Mouse (Mus musculus): ENCODE results near the gene Tnfrsf14. TPM values are rescaled to one million over a fixed set of nuclear protein-coding genes. Genes with fewer than 3 reads are reported as not detected.

Gene Tnfrsf14
- total and polyA plus RNA-seq, 3 experiments = 8.2 to 13.4 TPM; not detected in 1

DNA sequence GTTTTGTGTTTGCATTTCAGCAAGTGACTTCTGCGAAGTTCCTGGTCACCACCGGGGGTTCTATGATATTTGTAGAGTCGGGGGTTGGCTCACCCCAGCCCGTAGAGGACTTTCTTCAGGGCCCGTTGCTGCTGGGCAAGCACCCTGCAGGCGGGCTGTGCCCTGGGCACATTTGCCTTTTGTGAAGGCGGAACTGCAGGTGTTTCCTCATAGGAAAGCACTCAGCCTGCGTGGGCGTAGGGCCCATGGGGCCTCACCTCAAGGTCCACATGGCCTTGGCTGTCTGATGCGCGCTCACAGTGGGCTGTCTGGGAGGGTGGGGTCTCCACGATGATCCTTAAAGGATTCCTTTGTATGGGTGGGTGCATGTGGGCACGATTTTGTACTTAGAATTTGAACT lies 33.5 kb upstream of the Tnfrsf14 start:
- TF ChIP-seq BHLHE40 (IDR thresholded peaks at IDR 0.05; ENCODE audit: borderline replicate concordance, low read depth, low read length) (no peak), MXI1 (IDR thresholded peaks at IDR 0.05; ENCODE audit: low read depth, low read length) (no peak), JUND (IDR thresholded peaks at IDR 0.05; ENCODE audit: low read depth, low read length) (no peak), ZNF384 (IDR thresholded peaks at IDR 0.05; ENCODE audit: low read depth, low read length) (no peak), TCF12 (IDR thresholded peaks at IDR 0.05; ENCODE audit: low read depth, low read length) (no peak), SMC3 (IDR thresholded peaks at IDR 0.05; ENCODE audit: low read depth, low read length) (no peak), ZMIZ1 (IDR thresholded peaks at IDR 0.05; ENCODE audit: low read depth, low read length) (no peak), HCFC1 (IDR thresholded peaks at IDR 0.05; ENCODE audit: low read depth, low read length) (no peak), MYC (IDR thresholded peaks at IDR 0.05; ENCODE audit: low read depth, low read length) (no peak), E2F4 (IDR thresholded peaks at IDR 0.05; ENCODE audit: borderline replicate concordance, low read depth, low read length) (no peak), CHD2 (IDR thresholded peaks at IDR 0.05; ENCODE audit: low read length) (no peak), NELFE (IDR thresholded peaks at IDR 0.05; ENCODE audit: low read depth, low read length) (no peak), ETS1 (IDR thresholded peaks at IDR 0.05; ENCODE audit: low read depth, low read length) (no peak), USF2 (IDR thresholded peaks at IDR 0.05; ENCODE audit: borderline replicate concordance in 1 of 2, insufficient read depth in 1 of 2, low read depth in 1 of 2, low read length in 2 of 2) (no peak), MEF2A (IDR thresholded peaks at IDR 0.05; ENCODE audit: extremely low read depth, insufficient replicate concordance, low read depth, low read length, poor library complexity, severe bottlenecking) (no peak), MAZ (IDR thresholded peaks at IDR 0.05; ENCODE audit: low read depth, low read length) (no peak), RAD21 (IDR thresholded peaks at IDR 0.05; ENCODE audit: low read depth, low read length) (no peak), POLR2AphosphoS5 (IDR thresholded peaks at IDR 0.05; ENCODE audit: borderline replicate concordance, low read depth, low read length) (no peak), POLR2A (IDR thresholded peaks at IDR 0.05; ENCODE audit: control insufficient read depth in 1 of 2, insufficient read depth in 1 of 2, low read depth in 1 of 2, low read length in 2 of 2, poor library complexity in 1 of 2) (no peak), GATA1 (IDR thresholded peaks at IDR 0.05; ENCODE audit: low read depth, low read length) (no peak)

DNA sequence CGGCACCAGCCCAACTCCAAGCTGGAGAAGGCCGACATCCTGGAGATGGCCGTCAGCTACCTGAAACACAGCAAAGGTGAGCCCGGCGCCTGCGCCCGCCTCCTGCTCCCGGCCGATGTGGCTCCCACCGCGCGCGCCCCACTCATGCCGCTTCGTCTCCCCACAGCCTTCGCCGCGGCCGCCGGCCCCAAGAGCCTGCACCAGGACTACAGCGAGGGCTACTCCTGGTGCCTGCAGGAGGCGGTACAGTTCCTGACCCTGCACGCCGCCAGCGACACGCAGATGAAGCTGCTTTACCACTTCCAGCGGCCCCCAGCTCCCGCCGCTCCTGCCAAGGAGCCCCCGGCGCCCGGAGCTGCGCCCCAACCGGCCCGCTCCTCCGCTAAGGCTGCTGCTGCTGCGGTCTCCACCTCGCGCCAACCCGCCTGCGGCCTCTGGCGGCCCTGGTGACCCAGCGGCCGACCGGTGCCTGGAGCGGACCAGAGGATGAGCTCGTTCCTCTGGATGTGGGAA lies 32.9 kb upstream of the Tnfrsf14 start:
- Histone ChIP-seq H3K27me3 (ENCODE audit: control insufficient read depth in 1 of 2, insufficient read depth in 2 of 2, low read length in 2 of 2) (peaks cover 0 to 9% of the 10 kb centered on the region in 2 experiments; a peak in 1 of 4 replicates), H3K4me3 (ENCODE audit: control insufficient read depth in 1 of 2, insufficient read depth in 1 of 2, low read depth in 2 of 2, low read length in 2 of 2) (no peak overlapping the region), H3K9ac (ENCODE audit: control insufficient read depth, low read depth, low read length, poor library complexity, severe bottlenecking) (no peak overlapping the region), H3K36me3 (ENCODE audit: control insufficient read depth in 1 of 2, insufficient read depth in 2 of 2, low read length in 2 of 2) (peaks cover 2 to 13% of the 10 kb centered on the region in 2 experiments), H3K4me1 (ENCODE audit: control insufficient read depth in 1 of 2, insufficient read depth in 2 of 2, low read length in 2 of 2) (peaks cover 2 to 10% of the 10 kb centered on the region in 2 experiments; a peak in 3 of 4 replicates), H3K27ac (ENCODE audit: control insufficient read depth, low read depth, low read length) (no peak overlapping the region), H3K79me2 (ENCODE audit: control insufficient read depth, insufficient read depth, low read length, poor library complexity) (peaks cover 21% of the 10 kb centered on the region), H3K9me3 (replicated peaks; ENCODE audit: insufficient read depth, low read length) (no peaks in the 10 kb centered on the region)
- DNase-seq (ENCODE audit: low read depth, low spot score) = no peak
- TF ChIP-seq MAZ (IDR thresholded peaks at IDR 0.05; ENCODE audit: low read depth, low read length) = no peak
- TF ChIP-seq ZMIZ1 (IDR thresholded peaks at IDR 0.05; ENCODE audit: low read depth, low read length) = no peak
- no peak for TF ChIP-seq MYC (IDR thresholded peaks at IDR 0.05; ENCODE audit: low read depth, low read length)
- TF ChIP-seq GATA1 (IDR thresholded peaks at IDR 0.05; ENCODE audit: low read depth, low read length) = no peak
- TF ChIP-seq KAT2A (conservative IDR thresholded peaks at IDR 0.05; ENCODE audit: low read depth, low read length) = no peak
- no peak for TF ChIP-seq MAFK (IDR thresholded peaks at IDR 0.05; ENCODE audit: borderline replicate concordance, low read depth, low read length)
- no peak for TF ChIP-seq CHD1 (IDR thresholded peaks at IDR 0.05; ENCODE audit: low read depth, low read length)
- no peak for TF ChIP-seq TAL1 (IDR thresholded peaks at IDR 0.05; ENCODE audit: low read length)
- TF ChIP-seq BHLHE40 (IDR thresholded peaks at IDR 0.05; ENCODE audit: borderline replicate concordance, low read depth, low read length) = no peak
- TF ChIP-seq USF1 (IDR thresholded peaks at IDR 0.05; ENCODE audit: low read depth, low read length) = no peak
- TF ChIP-seq MYB (IDR thresholded peaks at IDR 0.05; ENCODE audit: low read depth, low read length) = no peak
- TF ChIP-seq MXI1 (IDR thresholded peaks at IDR 0.05; ENCODE audit: low read depth, low read length) = no peak

More for the DNA sequence above, 33.5 kb upstream of the Tnfrsf14 start:
- H3K27me3 ChIP-seq (ENCODE audit: control insufficient read depth in 1 of 2, insufficient read depth in 2 of 2, low read length in 2 of 2) = peaks cover 0 to 8% of the 10 kb centered on the region in 2 experiments; a peak in 1 of 4 replicates
- no peak for DNase-seq (ENCODE audit: low read depth, low spot score)
- peaks cover 27% of the 10 kb centered on the region for H3K79me2 ChIP-seq (ENCODE audit: control insufficient read depth, insufficient read depth, low read length, poor library complexity)
- H3K36me3 ChIP-seq (ENCODE audit: control insufficient read depth in 1 of 2, insufficient read depth in 2 of 2, low read length in 2 of 2) = peaks cover 2 to 13% of the 10 kb centered on the region in 2 experiments
- peaks cover 2 to 10% of the 10 kb centered on the region in 2 experiments; a peak in 3 of 4 replicates for H3K4me1 ChIP-seq (ENCODE audit: control insufficient read depth in 1 of 2, insufficient read depth in 2 of 2, low read length in 2 of 2)
- no peak overlapping the region for H3K9ac ChIP-seq (ENCODE audit: control insufficient read depth, low read depth, low read length, poor library complexity, severe bottlenecking)
- H3K27ac ChIP-seq (ENCODE audit: control insufficient read depth, low read depth, low read length) = no peak overlapping the region
- no peaks in the 10 kb centered on the region for H3K9me3 ChIP-seq (replicated peaks; ENCODE audit: insufficient read depth, low read length)
- no peak overlapping the region for H3K4me3 ChIP-seq (ENCODE audit: control insufficient read depth in 1 of 2, insufficient read depth in 1 of 2, low read depth in 2 of 2, low read length in 2 of 2)

All from MEL (cell line).